Mouse (Mus musculus) spleen, adult 2 months (tissue): ENCODE measurements around the gene Zswim9. TPM values are rescaled to one million over a fixed set of nuclear protein-coding genes. Genes with fewer than 3 reads are reported as not detected.

ENCODE experiments used
- DNase-seq, 2 experiments: peaks; one replicate each; pipeline versions ENCODE4 v3.0.0 to v3.0.0-alpha.2; 2012 to 2021; ENCODE audit warnings: low spot score in 2 of 2, low read depth in 1 of 2
- H3K27ac ChIP-seq: fragments of 200-500 bp; 2 replicates; pipeline ENCODE4 v1.5.1; 2012; ENCODE audit warnings: low read length, inconsistent platforms; ENCODE audit not compliant: insufficient read depth
- H3K27me3 ChIP-seq: fragments of 200-500 bp; 2 replicates; pipeline ENCODE4 v1.6.1; 2012; ENCODE audit warnings: mild to moderate bottlenecking, moderate library complexity, low read length, inconsistent platforms; ENCODE audit not compliant: control insufficient read depth, insufficient read depth
- H3K36me3 ChIP-seq: fragments of 200-500 bp; 2 replicates; pipeline ENCODE4 v1.6.1; 2012; ENCODE audit warnings: mild to moderate bottlenecking, low read length, inconsistent platforms; ENCODE audit not compliant: control insufficient read depth, insufficient read depth
- H3K4me1 ChIP-seq: fragments of 200-500 bp; 2 replicates; pipeline ENCODE4 v1.6.1; 2011; ENCODE audit warnings: inconsistent platforms; ENCODE audit not compliant: control insufficient read depth, insufficient read depth, insufficient read length
- H3K4me3 ChIP-seq: fragments of 200-500 bp; 2 replicates; pipeline ENCODE4 v1.5.1; 2011; ENCODE audit warnings: mild to moderate bottlenecking, inconsistent platforms; ENCODE audit not compliant: insufficient read depth, insufficient read length; ENCODE audit errors: extremely low read depth
- CTCF ChIP-seq: fragments of 200-500 bp; IDR thresholded peaks from 2 replicates; pipeline ENCODE4 v1.5.1; 2011; ENCODE audit warnings: mild to moderate bottlenecking, inconsistent platforms; ENCODE audit not compliant: insufficient read depth, insufficient read length, insufficient replicate concordance; ENCODE audit errors: extremely low read depth
- POLR2A ChIP-seq: fragments of 200-500 bp; IDR thresholded peaks from 2 replicates; pipeline ENCODE4 v1.6.1; 2011; ENCODE audit warnings: low read depth, low read length, inconsistent platforms
- WGBS: fragments of 180-500 bp; shearing (Covaris S2); methylation state at CpG from one replicate; pipeline ENCODE4 v1.1.7; 2018; 5-methylcytosine and 5-hydroxymethylcytosine counted together
- polyA plus RNA-seq: library from polyadenylated mRNA; depleted of rRNA; stranded (reverse); fragments of >200 nt; gene quantifications from 2 replicates; pipeline ENCODE4 v1.2.3, GENCODE M21; 2012

Zswim9 gene
- polyA plus RNA-seq, 1 experiment: 2.5 TPM

DNA sequence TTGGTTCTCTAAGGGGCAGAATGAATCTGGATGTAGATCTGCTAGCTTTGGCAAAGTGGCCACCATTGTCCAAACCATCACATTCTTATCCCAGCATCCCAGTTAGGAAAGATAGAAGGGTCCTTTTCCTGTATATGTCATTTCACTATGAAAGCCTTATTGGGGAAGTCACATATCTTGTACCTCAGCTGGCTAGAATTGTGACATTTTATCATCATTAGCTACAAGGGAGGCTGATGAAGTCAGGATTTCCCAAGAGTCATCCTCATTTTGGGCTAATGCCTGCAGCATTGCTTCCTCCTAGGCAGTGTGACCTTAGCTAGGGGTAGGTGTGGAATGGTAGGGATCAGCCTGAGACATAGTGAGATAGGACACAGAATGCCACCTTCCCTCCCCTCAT is 24.9 kb upstream of the Zswim9 start:
- DNase-seq: no peak
- Histone ChIP-seq H3K27me3 (no peaks in the 10 kb centered on the region), H3K4me3 (no peak overlapping the region), H3K36me3 (peaks cover 4% of the 10 kb centered on the region), H3K27ac (no peak overlapping the region), H3K4me1 (peaks cover 10% of the 10 kb centered on the region; the same call in 1 of the 2 replicates)
- TF ChIP-seq POLR2A: no peak
- no peak for TF ChIP-seq CTCF

DNA sequence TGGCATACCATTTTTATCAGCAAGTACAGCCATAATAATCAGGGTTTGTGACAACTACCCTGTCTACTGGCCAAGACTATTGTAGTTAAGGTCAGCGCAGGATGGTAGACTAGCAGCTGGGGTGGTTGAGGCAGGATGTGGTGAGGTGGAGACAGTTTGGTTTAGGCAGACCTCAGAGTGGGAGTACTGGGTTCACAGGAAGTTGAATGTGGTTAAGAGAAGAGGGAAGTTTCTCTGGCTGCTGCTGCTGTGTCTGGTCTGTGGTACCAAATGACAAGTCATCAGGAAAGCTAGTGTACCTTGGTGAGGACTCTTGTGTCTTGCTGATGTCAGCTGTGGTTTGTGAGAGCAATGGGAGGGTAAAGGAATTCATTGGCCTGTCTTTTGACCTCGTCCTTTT is 24.3 kb upstream of the Zswim9 start:
- DNase-seq: peak; percentile 35 to 45
- Histone ChIP-seq H3K27me3 (no peaks in the 10 kb centered on the region), H3K4me3 (no peak overlapping the region), H3K27ac (no peak overlapping the region), H3K36me3 (peaks cover 4% of the 10 kb centered on the region), H3K4me1 (peaks cover 10% of the 10 kb centered on the region; the same call in 1 of the 2 replicates)
- TF ChIP-seq POLR2A: no peak
- TF ChIP-seq CTCF: no peak
- 11% methylated on average over 2 of the region's 2 CpGs for WGBS

DNA sequence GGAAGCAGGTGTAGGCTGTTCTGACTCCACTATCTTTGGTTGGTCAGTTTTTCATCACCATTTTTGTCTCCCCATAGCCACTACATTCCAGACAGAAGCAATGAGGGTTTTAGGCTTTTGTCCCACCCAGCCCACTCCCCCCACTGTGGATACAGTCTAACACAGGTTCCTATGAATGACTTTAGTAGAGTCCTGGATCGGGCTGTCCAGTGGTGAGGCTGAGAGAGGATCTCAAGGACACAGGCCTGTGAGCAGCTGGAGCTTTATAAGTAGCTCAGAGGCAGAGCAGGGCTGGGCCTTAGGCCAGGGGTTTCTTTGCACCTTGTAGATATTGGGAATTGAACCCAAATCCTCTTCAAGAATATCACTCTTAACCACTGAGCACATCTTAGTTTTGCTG is 23.1 kb upstream of the Zswim9 start:
- TF ChIP-seq POLR2A: no peak
- TF ChIP-seq CTCF: no peak
- H3K4me3 ChIP-seq: no peak overlapping the region
- no peak overlapping the region for H3K27ac ChIP-seq
- 97% methylated on average over 1 of the region's 1 CpGs for WGBS
- H3K27me3 ChIP-seq: no peaks in the 10 kb centered on the region
- no peak for DNase-seq
- H3K36me3 ChIP-seq: peaks cover 2% of the 10 kb centered on the region; the same call in 1 of the 2 replicates
- H3K4me1 ChIP-seq: peaks cover 10% of the 10 kb centered on the region; the same call in 1 of the 2 replicates

DNA sequence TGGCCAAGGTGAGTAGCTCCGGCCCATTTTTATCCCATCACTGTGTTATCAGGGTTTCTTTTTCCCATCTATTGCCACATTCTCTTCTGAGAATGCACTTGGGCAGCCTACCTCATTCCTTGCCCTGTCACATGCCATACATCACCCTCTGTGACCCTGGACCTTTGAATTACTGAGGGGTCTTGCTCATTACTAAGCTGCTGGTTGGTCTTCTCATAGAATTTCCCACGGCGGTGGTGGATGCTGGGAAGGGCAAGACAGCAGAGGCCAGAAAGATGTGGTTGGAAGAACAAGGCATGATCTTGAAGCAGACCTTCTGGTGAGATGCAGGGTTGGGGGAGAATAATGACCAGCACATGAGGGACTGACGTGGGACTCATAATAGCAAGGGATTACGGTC is 20.3 kb upstream of the Zswim9 start:
- no peak for DNase-seq
- no peak for TF ChIP-seq CTCF
- no peak for TF ChIP-seq POLR2A
- H3K4me1 ChIP-seq: peaks cover 10% of the 10 kb centered on the region; the same call in 1 of the 2 replicates
- H3K27ac ChIP-seq: no peak overlapping the region
- WGBS: 90% methylated on average over 5 of the region's 5 CpGs
- H3K27me3 ChIP-seq: no peaks in the 10 kb centered on the region
- H3K36me3 ChIP-seq: peaks cover 3% of the 10 kb centered on the region
- H3K4me3 ChIP-seq: no peak overlapping the region

DNA sequence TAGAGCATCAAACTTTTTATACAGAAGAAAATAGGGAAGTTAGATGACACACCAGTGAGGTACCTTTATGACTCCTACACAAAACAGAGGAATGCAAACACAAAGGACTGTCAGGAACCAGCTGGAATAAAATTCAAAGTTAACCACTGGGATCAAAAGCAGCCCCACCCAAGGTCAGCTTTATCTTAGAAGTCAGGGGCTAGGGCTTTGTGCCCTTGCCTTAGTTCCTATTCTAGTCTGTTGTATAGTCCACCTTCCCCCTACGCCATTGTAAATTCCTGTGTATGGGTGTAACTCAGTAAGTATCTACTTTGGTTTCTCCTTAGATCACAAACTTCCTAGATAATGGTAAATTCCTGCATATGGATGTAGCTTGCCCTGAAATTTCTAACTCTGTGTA is 19.1 kb upstream of the Zswim9 start:
- no peak overlapping the region for H3K27ac ChIP-seq
- 94% methylated on average over 1 of the region's 1 CpGs for WGBS
- peaks cover 3% of the 10 kb centered on the region for H3K36me3 ChIP-seq
- H3K27me3 ChIP-seq: no peaks in the 10 kb centered on the region
- TF ChIP-seq CTCF: no peak
- TF ChIP-seq POLR2A: no peak
- H3K4me3 ChIP-seq: no peak overlapping the region
- no peak for DNase-seq
- peaks cover 3% of the 10 kb centered on the region; the same call in 1 of the 2 replicates for H3K4me1 ChIP-seq

DNA sequence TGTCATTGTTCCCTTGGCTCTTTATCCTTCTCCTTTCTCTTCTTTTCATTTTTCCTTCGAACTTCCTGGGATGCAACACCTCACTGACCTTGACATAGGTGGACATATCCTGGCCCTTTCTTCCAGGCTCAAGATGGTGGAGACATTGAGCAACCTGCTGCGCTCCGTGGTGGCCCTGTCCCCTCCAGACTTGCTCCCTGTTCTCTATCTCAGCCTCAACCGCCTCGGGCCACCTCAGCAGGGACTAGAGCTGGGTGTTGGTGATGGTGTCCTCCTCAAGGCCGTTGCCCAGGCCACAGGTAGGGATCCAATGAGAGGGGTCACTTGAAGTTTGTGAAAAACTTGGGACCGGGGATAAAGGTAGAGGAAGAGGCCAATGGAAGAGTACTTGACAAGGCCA is 16.7 kb upstream of the Zswim9 start:
- H3K36me3 ChIP-seq: peaks cover 8% of the 10 kb centered on the region
- no peaks in the 10 kb centered on the region for H3K27me3 ChIP-seq
- H3K27ac ChIP-seq: no peak overlapping the region
- H3K4me1 ChIP-seq: no peaks in the 10 kb centered on the region
- TF ChIP-seq CTCF: no peak
- no peak for TF ChIP-seq POLR2A
- 94% methylated on average over 7 of the region's 7 CpGs for WGBS
- no peak for DNase-seq
- H3K4me3 ChIP-seq: no peak overlapping the region

DNA sequence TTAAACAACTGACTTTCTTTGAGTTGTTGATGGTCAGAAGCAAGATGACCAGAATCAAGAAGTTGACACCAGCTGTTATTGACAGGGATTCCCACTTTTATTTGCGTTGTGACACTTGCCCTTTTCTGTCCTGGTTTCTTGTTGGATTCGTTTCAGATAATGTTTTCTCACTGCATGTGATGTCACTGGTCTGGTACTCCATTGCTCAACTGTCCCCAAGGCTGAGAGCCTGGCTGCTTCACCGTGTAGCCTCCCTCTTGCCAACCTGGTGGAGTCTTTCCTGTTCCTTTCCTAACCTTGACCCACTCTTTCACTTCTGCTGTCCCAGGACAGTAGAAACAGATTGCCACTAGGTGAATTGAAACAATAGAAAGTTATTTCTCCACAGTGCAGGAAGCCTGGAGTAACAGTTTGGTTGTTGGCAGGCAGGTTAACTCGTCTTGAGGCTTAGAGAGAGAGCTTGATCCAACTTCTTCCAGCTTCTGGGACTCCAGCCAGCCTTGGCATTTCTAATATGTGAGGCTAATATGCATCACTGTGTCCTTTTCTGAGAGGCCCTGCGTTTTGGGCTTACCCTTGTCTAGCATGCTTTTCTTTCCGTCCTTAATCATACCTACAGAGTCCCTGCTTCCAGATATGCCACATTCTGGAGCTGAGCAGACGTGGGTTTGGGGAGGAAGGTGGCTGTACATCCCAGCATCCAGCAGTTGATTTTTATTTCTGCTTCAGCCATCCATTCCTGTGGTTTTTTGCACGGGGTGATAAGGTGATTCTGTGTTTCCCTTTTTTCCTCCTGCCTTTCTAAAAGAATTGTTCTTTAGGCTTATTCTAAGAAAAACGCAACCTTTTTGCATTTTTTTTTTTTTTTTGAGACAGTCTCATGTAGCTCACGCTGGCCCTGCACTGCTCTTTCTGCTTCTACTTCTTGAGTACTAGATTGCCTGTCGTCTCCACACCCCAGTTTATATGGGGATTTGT is 15.6 kb upstream of the Zswim9 start:
- DNase-seq: no peak
- Histone ChIP-seq H3K36me3 (peaks cover 9% of the 10 kb centered on the region), H3K27ac (no peak overlapping the region), H3K4me1 (no peaks in the 10 kb centered on the region), H3K27me3 (no peaks in the 10 kb centered on the region), H3K4me3 (no peak overlapping the region)
- TF ChIP-seq CTCF (no peak), POLR2A (no peak)
- 77% methylated on average over 11 of the region's 11 CpGs for WGBS
